Comparison of ENCODE assay signal across 37 mouse cellular contexts in the genomic region with DNA sequence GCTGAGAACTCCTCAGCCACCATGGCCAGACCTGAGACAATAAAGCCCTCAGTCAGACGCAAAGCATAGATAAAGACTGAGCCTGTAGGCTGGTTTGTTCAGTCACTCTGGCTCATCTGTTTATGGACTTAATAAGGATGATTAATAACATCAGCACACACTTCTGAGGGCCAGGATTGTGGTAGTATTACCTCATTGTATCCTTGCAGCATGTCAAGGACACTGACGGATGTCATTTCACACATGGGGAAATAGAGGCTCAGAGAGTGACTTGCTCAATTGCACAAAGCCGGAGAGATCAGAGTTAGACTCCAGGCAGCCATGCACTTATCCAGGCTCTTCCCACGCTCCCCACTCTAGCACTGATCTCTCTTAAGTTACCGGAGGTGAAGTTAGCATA. TPM values are rescaled to one million over a fixed set of nuclear protein-coding genes. Genes with fewer than 3 reads are reported as not detected.
"Had no signal": no experiment of that assay in that cellular context is flagged by ENCODE, and none has a peak within 500 bp of the region (broad histone marks: within the 10 kb centered on the region; RNA-seq: fewer than 3 reads in every experiment).

No protein-coding gene starts in this region.

- H3K36me3 ChIP-seq: heart, embryonic 13.5 days; heart, embryonic 15.5 days; hindbrain, embryonic 12.5 days; kidney, embryonic 15.5 days; limb, embryonic 13.5 days; limb, embryonic 15.5 days; liver, embryonic 12.5 days had no signal

- H3K27ac ChIP-seq: gastrocnemius, adult 2 months; heart, adult 2 months; heart, embryonic 13.5 days; heart, embryonic 15.5 days; hindbrain, embryonic 12.5 days; hindbrain, embryonic 14.5 days; hindbrain, postnatal 0 days; kidney, embryonic 15.5 days; kidney, postnatal 0 days; limb, embryonic 13.5 days; limb, embryonic 15.5 days; liver, embryonic 12.5 days; liver, embryonic 14.5 days had no signal

- ATAC-seq: hindbrain, postnatal 0 days; intestine, embryonic 16.5 days; liver, embryonic 12.5 days had no signal

- H3K9me3 ChIP-seq: heart, embryonic 13.5 days; heart, embryonic 15.5 days; hindbrain, embryonic 12.5 days; kidney, embryonic 15.5 days; limb, embryonic 13.5 days; limb, embryonic 15.5 days; liver, embryonic 12.5 days had no signal

- DNase-seq: gastrocnemius, adult 2 months; gastrocnemius, postnatal 10 days; gastrocnemius, postnatal 25 days; heart, adult 11 months; heart, adult 2 months; heart, postnatal 14 days; heart, postnatal 36 days; kidney, adult 11 months; kidney, adult 2 months; kidney, adult 9 months; kidney, postnatal 14 days; kidney, postnatal 36 days; layer of hippocampus, adult 9-11 months; layer of hippocampus, postnatal 36 days; left cerebral cortex, postnatal 4 days had no signal

- H3K9ac ChIP-seq: heart, embryonic 13.5 days; heart, embryonic 15.5 days; hindbrain, embryonic 12.5 days; hindbrain, embryonic 14.5 days; kidney, embryonic 15.5 days; limb, embryonic 13.5 days; limb, embryonic 15.5 days; liver, embryonic 12.5 days; liver, embryonic 14.5 days had no signal

- H3K4me3 ChIP-seq: gastrocnemius, adult 2 months; heart, adult 2 months; heart, embryonic 13.5 days; heart, embryonic 15.5 days; hindbrain, embryonic 12.5 days; kidney, embryonic 15.5 days; limb, embryonic 13.5 days; limb, embryonic 15.5 days; liver, embryonic 12.5 days had no signal

- H3K4me2 ChIP-seq: heart, embryonic 11.5 days; heart, embryonic 13.5 days; heart, embryonic 15.5 days; hindbrain, embryonic 12.5 days; hindbrain, embryonic 14.5 days; kidney, embryonic 15.5 days; limb, embryonic 13.5 days; limb, embryonic 15.5 days; liver, embryonic 12.5 days had no signal

- H3K4me1 ChIP-seq: heart, embryonic 13.5 days; heart, embryonic 15.5 days; kidney, embryonic 15.5 days; limb, embryonic 13.5 days; limb, embryonic 15.5 days had no signal

RNA-seq across cellular contexts. Expression of a gene that starts 15.7 kb away (rescaled TPM):
- total RNA-seq: gastrocnemius, adult 2 months; gastrocnemius, postnatal 10 days; gastrocnemius, postnatal 25 days; heart, adult 2 months; heart, postnatal 36 days; hematopoietic stem cell, adult 5-6 weeks; layer of hippocampus, adult 18-20 months; layer of hippocampus, postnatal 14 days; layer of hippocampus, postnatal 36 days; left cerebral cortex, adult 18-20 months; left cerebral cortex, postnatal 10 days; left cerebral cortex, postnatal 25 days; liver, adult 2 months had no signal
- polyA plus RNA-seq: heart, embryonic 11.5 days; heart, embryonic 13.5 days; heart, embryonic 15.5 days; heart, postnatal 0 days; limb, embryonic 11.5 days; limb, embryonic 13.5 days; liver, adult 2 months; liver, embryonic 12.5 days; liver, embryonic 14.5 days had no signal
